Mouse (Mus musculus): ENCODE data around the gene Atad5.
"Not testable (repeated sequence)": the region's sequence is repeated elsewhere in the genome, so short reads cannot be mapped to it uniquely, and the experiment has no call there.

Gene Atad5

DNA sequence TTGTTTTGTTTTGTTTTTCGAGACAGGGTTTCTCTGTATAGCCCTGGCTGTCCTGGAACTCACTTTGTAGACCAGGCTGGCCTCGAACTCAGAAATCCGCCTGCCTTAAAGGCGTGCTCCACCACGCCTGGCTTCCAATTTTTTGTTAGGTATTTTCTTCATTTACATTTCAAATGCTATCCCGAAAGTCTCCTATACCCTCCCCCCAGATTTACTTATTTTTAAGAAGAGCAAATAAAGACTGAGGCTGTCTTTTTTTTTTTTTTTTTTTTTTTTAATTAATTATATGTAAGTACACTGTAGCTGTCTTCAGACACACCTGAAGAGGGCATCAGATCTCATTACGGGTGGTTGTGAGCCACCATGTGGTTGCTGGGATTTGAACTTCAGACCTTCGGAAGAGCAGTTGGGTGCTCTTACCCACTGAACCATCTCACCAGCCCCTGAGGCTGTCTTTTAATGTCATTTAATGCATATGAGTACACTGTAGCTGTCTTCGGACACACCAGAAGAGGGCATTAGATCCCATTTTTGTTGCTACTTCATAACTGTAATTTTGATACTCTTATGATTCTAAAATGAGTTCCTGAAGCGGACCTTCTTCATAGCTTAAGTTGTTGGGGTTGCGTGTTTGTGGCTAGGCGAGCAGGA, 94.0 kb downstream of the Atad5 start:
- not testable (repeated sequence) for DNase-seq (ENCODE audit: low spot score)

- DNase-seq (ENCODE audit: low spot score) = peak; percentile 97
Measured at GRCm38 (mm10) chr11:80183705-80184255, 94.6 kb downstream of the Atad5 start, which contains the start of gene Rnf135. Rnf135 (plus strand) TSS chr11:80183851.

DNA sequence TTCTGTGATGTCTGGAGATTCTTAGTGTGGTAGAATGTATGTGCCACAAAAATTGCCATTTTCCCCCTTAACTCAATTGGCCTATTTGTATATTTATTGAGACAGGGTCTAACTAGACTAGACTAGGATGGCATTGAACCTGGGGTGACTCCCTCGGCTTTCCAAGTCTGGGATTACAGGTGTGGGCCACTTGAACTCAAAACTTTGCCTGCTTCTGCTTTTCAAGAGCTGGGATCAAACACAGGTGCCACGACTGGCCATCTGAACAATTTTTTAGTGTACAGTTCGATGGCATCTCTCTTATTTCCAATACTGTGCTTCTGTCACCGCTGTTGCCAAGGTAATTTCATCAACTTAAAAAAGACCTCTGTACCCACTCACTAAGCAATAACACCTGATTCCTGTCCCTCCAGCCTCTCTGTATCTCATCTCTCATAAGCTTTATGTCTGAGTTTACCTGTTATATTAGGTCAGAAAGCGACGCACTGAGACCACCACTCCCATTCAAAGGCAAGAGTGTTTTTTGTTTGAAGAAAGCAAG, 95.4 kb downstream of the Atad5 start:
- DNase-seq (ENCODE audit: low spot score) = no peak

All from adipocyte (in vitro differentiated cells).